Mouse (Mus musculus) hindbrain, embryonic 11.5 days (tissue): ENCODE data around the gene Rph3a. TPM values are rescaled to one million over a fixed set of nuclear protein-coding genes. Genes with fewer than 3 reads are reported as not detected.

Experiments
- ATAC-seq: fragments of 200-750 bp; cut with Nextera tagmentation; 2 replicates; pipeline ENCODE4 v1.8.0; 2017; ENCODE audit warnings: mild to moderate bottlenecking, moderate TSS enrichment, moderate library complexity; ENCODE audit not compliant: low FRiP score
- DNase-seq: peaks from one replicate; pipeline ENCODE4 v3.0.0-alpha.2; 2015; ENCODE audit warnings: low spot score
- H3K27ac ChIP-seq: fragments of 300-500 bp; sonication (generic); 2 replicates; pipeline ENCODE4 v1.5.1; 2014; ENCODE audit warnings: mild to moderate bottlenecking, low read depth, low read length
- H3K27me3 ChIP-seq: fragments of 300-500 bp; sonication (generic); 2 replicates; pipeline ENCODE4 v1.6.1; 2014; ENCODE audit warnings: mild to moderate bottlenecking, low read length, moderate library complexity, mixed read lengths; ENCODE audit not compliant: control insufficient read depth, insufficient read depth
- H3K36me3 ChIP-seq: fragments of 300-500 bp; sonication (generic); 2 replicates; pipeline ENCODE4 v1.6.1; 2014; ENCODE audit warnings: mild to moderate bottlenecking, low read length, moderate library complexity, mixed read lengths; ENCODE audit not compliant: control insufficient read depth, insufficient read depth
- H3K4me1 ChIP-seq: fragments of 300-500 bp; sonication (generic); replicated peaks from 2 replicates; pipeline ENCODE4 v1.6.1; 2014; ENCODE audit warnings: low read length, mixed read lengths; ENCODE audit not compliant: control insufficient read depth, insufficient read depth
- H3K4me2 ChIP-seq: fragments of 300-500 bp; sonication (generic); replicated peaks from 2 replicates; pipeline ENCODE4 v1.6.1; 2014; ENCODE audit warnings: mild to moderate bottlenecking, low read depth, low read length
- H3K4me3 ChIP-seq: fragments of 300-500 bp; sonication (generic); 2 replicates; pipeline ENCODE4 v1.5.1; 2014; ENCODE audit warnings: low read depth, low read length
- H3K9ac ChIP-seq: fragments of 300-500 bp; sonication (generic); 2 replicates; pipeline ENCODE4 v1.6.1; 2014; ENCODE audit warnings: low read depth, low read length
- H3K9me3 ChIP-seq: fragments of 300-500 bp; sonication (generic); 2 replicates; pipeline ENCODE4 v1.6.1; 2016; ENCODE audit warnings: low read length; ENCODE audit not compliant: control insufficient read depth
- WGBS: fragments of 180-500 bp; shearing (Covaris S2); extraction: QIAGEN DNeasy Blood & Tissue Kit; methylation state at CpG from one replicate; pipeline ENCODE4 v1.1.7; 2014; 5-methylcytosine and 5-hydroxymethylcytosine counted together
- polyA plus RNA-seq: library from polyadenylated mRNA; unstranded; fragments of >200 nt; fragmentation: Nextera tagmentation; extraction: Ambion mirVana; gene quantifications from 2 replicates; pipeline ENCODE4 v1.2.1, GENCODE M21; 2014

Rph3a gene
- 2.1 and 2.6 TPM in 2 replicates for polyA plus RNA-seq

- Histone ChIP-seq H3K27me3 (peaks cover 2% of the 10 kb centered on the region; the same call in 1 of the 2 replicates), H3K9ac (0 out of 2 replicates have a peak within 1 kb of the TSS, but pooled peaks have one; percentile 42), H3K36me3 (no peaks in the 10 kb centered on the region), H3K4me2 (peak within 1 kb of the TSS; percentile 37), H3K4me1 (0 out of 2 replicates have a peak, but pooled peaks cover 2% of the 10 kb centered on the region), H3K4me3 (peak within 1 kb of the TSS; percentile 23; the same call in 1 of the 2 replicates), H3K9me3 (no peaks in the 10 kb centered on the region), H3K27ac (no peak within 1 kb of the TSS)
- no peak for DNase-seq
- 71% methylated on average over 12 of the region's 12 CpGs for WGBS
- no peak for ATAC-seq
Measured at GRCm38 (mm10) chr5:121009811-121010569, at the start of gene Rph3a. TSS of gene Rph3a (minus strand) at chr5:121010092.

- WGBS = 90% methylated on average over 11 of the region's 11 CpGs
- H3K9ac ChIP-seq = no peak overlapping the region
- H3K4me1 ChIP-seq = no peaks in the 10 kb centered on the region
- ATAC-seq = no peak
- H3K4me2 ChIP-seq = no peak overlapping the region
- H3K36me3 ChIP-seq = no peaks in the 10 kb centered on the region
- DNase-seq = no peak
- no peaks in the 10 kb centered on the region for H3K9me3 ChIP-seq
- H3K27ac ChIP-seq = no peak overlapping the region
- no peaks in the 10 kb centered on the region for H3K27me3 ChIP-seq
- H3K4me3 ChIP-seq = no peak overlapping the region
Measured at GRCm38 (mm10) chr5:121058261-121058660, 48.4 kb upstream of the Rph3a start.

- 81% methylated on average over 9 of the region's 9 CpGs for WGBS
- no peaks in the 10 kb centered on the region for H3K27me3 ChIP-seq
- H3K9ac ChIP-seq = no peak overlapping the region
- H3K9me3 ChIP-seq = no peaks in the 10 kb centered on the region
- H3K4me1 ChIP-seq = no peaks in the 10 kb centered on the region
- no peak overlapping the region for H3K4me3 ChIP-seq
- ATAC-seq (no peak), DNase-seq (no peak)
- no peak overlapping the region for H3K4me2 ChIP-seq
- no peak overlapping the region for H3K27ac ChIP-seq
- no peaks in the 10 kb centered on the region for H3K36me3 ChIP-seq
Measured at GRCm38 (mm10) chr5:121053886-121054285, 44.0 kb upstream of the Rph3a start.

GRCm38 (mm10) chr5:121041791-121042190 is 31.9 kb upstream of the Rph3a start:
- ATAC-seq (no peak), DNase-seq (no peak)
- Histone ChIP-seq H3K4me2 (no peak overlapping the region), H3K4me1 (no peaks in the 10 kb centered on the region), H3K4me3 (no peak overlapping the region), H3K36me3 (no peaks in the 10 kb centered on the region), H3K9ac (no peak overlapping the region), H3K27me3 (no peaks in the 10 kb centered on the region), H3K9me3 (no peaks in the 10 kb centered on the region), H3K27ac (no peak overlapping the region)
- WGBS = 69% methylated on average over 9 of the region's 9 CpGs

GRCm38 (mm10) chr5:121039465-121039864 is 29.6 kb upstream of the Rph3a start:
- no peak overlapping the region for H3K27ac ChIP-seq
- no peaks in the 10 kb centered on the region for H3K27me3 ChIP-seq
- WGBS = 82% methylated on average over 9 of the region's 9 CpGs
- H3K4me3 ChIP-seq = no peak overlapping the region
- no peaks in the 10 kb centered on the region for H3K9me3 ChIP-seq
- DNase-seq = no peak
- no peaks in the 10 kb centered on the region for H3K36me3 ChIP-seq
- H3K9ac ChIP-seq = no peak overlapping the region
- no peak overlapping the region for H3K4me2 ChIP-seq
- no peaks in the 10 kb centered on the region for H3K4me1 ChIP-seq
- no peak for ATAC-seq

GRCm38 (mm10) chr5:121030161-121030560 is 20.3 kb upstream of the Rph3a start:
- Histone ChIP-seq H3K4me2 (no peak overlapping the region), H3K4me3 (no peak overlapping the region), H3K36me3 (no peaks in the 10 kb centered on the region), H3K9me3 (no peaks in the 10 kb centered on the region), H3K27ac (no peak overlapping the region), H3K9ac (no peak overlapping the region), H3K4me1 (no peaks in the 10 kb centered on the region), H3K27me3 (no peaks in the 10 kb centered on the region)
- DNase-seq (no peak), ATAC-seq (no peak)
- 88% methylated on average over 9 of the region's 9 CpGs for WGBS

GRCm38 (mm10) chr5:121019505-121019904 is 9.6 kb upstream of the Rph3a start:
- no peaks in the 10 kb centered on the region for H3K9me3 ChIP-seq
- H3K4me1 ChIP-seq = no peaks in the 10 kb centered on the region
- 82% methylated on average over 9 of the region's 9 CpGs for WGBS
- H3K27ac ChIP-seq = no peak overlapping the region
- no peak overlapping the region for H3K9ac ChIP-seq
- no peak overlapping the region for H3K4me2 ChIP-seq
- H3K4me3 ChIP-seq = no peak overlapping the region
- ATAC-seq = no peak
- DNase-seq = no peak
- no peaks in the 10 kb centered on the region for H3K27me3 ChIP-seq
- H3K36me3 ChIP-seq = no peaks in the 10 kb centered on the region

- no peaks in the 10 kb centered on the region for H3K27me3 ChIP-seq
- H3K27ac ChIP-seq = no peak overlapping the region
- H3K4me1 ChIP-seq = no peaks in the 10 kb centered on the region
- no peak overlapping the region for H3K4me3 ChIP-seq
- H3K9me3 ChIP-seq = no peaks in the 10 kb centered on the region
- ATAC-seq (no peak), DNase-seq (no peak)
- H3K9ac ChIP-seq = no peak overlapping the region
- no peak overlapping the region for H3K4me2 ChIP-seq
- H3K36me3 ChIP-seq = no peaks in the 10 kb centered on the region
- WGBS = 66% methylated on average over 5 of the region's 5 CpGs
Measured at GRCm38 (mm10) chr5:121017699-121018098, 7.8 kb upstream of the Rph3a start.

GRCm38 (mm10) chr5:121016405-121016804 is 6.5 kb upstream of the Rph3a start:
- H3K9me3 ChIP-seq = no peaks in the 10 kb centered on the region
- H3K27me3 ChIP-seq = no peaks in the 10 kb centered on the region
- ATAC-seq (no peak), DNase-seq (peak; percentile 11)
- H3K4me3 ChIP-seq = no peak overlapping the region
- H3K36me3 ChIP-seq = no peaks in the 10 kb centered on the region
- no peak overlapping the region for H3K9ac ChIP-seq
- H3K27ac ChIP-seq = no peak overlapping the region
- H3K4me1 ChIP-seq = no peaks in the 10 kb centered on the region
- WGBS = 38% methylated on average over 12 of the region's 12 CpGs
- H3K4me2 ChIP-seq = no peak overlapping the region
